Mouse (Mus musculus) C2C12 (cell line): Measurements from ENCODE around the gene Sidt1.

Experiments used
- CEBPB ChIP-seq: IDR thresholded peaks from one replicate; pipeline ENCODE4 v1.6.1; 2011; ENCODE audit warnings: low read depth, mild to moderate bottlenecking, control low read depth, moderate library complexity
- CTCF ChIP-seq: IDR thresholded peaks from one replicate; pipeline ENCODE4 v1.5.1; 2011; ENCODE audit not compliant: control insufficient read depth, insufficient read depth, insufficient read length
- MAX ChIP-seq: IDR thresholded peaks from one replicate; pipeline ENCODE4 v1.6.1; 2011; ENCODE audit warnings: mild to moderate bottlenecking, control low read depth
- MYOD1 ChIP-seq: IDR thresholded peaks from one replicate; pipeline ENCODE4 v1.6.1; 2011; ENCODE audit warnings: low read depth; ENCODE audit not compliant: control insufficient read depth, insufficient read length
- MYOG ChIP-seq: IDR thresholded peaks from one replicate; pipeline ENCODE4 v1.6.1; 2011; ENCODE audit not compliant: control insufficient read depth, insufficient read length; ENCODE audit errors: extremely low read depth
- USF1 ChIP-seq: IDR thresholded peaks from one replicate; pipeline ENCODE4 v1.6.1; 2011; ENCODE audit warnings: low read depth, mild to moderate bottlenecking, control low read depth, moderate library complexity

DNA sequence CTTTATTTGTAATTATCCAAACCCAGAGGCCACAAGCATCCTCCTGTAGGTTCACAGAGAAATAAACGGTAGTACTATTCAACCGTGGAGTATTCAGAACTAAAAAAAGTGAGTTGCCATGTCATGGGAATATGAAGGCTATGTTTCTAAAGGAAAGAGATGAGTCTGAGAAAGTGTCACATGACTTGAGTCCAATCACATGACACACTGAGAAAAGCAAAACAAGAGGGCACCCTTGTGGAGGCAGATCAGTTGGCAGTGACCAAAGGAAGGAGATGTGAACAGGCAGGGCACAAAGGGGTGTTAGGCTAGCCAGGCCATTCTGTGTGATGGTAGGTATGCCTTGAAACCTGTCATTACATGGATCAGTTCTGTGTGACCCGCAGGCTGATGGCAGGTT is 80.3 kb downstream of the Sidt1 start:
- TF ChIP-seq MAX (no peak), CTCF (no peak), USF1 (no peak), MYOD1 (no peak), CEBPB (no peak), MYOG (no peak)
